Mouse (Mus musculus): ENCODE data around the gene Nkain4. TPM values are rescaled to one million over a fixed set of nuclear protein-coding genes. Genes with fewer than 3 reads are reported as not detected.
A peak's percentile ranks its signal among the peaks of the same experiment; 100 is the strongest.

The Nkain4 gene
- polyA plus RNA-seq (2014; fragmentation: Nextera tagmentation; extraction: Ambion mirVana): 20.9 and 27.0 TPM in 2 replicates

DNA sequence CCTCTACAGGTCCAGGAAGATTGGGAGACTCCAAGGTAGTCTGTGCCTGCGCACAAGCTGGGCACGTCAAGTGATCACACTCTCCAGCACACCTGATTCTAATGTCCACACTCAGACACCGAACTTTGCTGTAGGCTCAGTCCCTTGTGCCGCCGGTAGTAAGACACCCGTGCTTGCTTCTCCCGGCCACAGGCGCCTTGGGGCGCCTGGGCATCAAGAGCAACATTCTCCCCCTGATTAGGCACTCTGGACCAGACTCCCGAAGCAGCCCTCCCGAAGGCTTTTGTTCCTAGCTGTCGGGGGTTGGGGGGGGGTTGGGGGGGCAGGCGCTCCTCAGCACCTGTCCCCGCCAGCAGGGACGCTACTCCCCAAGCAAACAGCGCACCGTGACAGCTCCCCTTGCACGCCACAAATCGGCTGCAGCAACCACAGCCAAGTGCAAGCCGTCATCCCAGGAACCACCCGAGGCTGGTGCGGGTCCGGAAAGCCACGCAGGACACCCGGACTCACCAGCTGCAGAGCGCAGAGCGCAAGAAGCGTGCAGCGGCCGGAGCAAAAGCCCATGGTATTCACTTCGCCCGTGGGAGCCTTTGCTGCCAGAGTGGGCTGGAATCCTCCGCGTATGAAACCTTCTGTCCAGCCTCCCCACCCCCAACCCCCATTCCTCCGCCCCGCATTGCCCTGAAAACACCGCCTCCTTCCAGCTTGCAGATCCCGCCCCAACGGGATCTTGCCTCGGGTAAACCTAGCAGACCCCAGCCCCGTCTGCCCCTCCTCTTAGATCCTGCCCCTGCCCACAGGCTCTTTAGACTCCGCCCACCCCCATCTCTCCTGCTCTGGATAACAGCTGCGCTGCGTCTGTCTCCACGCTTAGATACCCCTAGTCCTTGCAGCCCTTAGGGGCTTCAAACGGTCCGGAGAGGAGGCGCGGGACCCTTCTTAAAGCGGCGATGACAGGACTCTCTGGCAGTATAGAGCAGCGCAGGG lies at the start of gene Nkain4:
TSS of gene Nkain4 (minus strand) at position 639 of the 987 bp plus-strand sequence.
- Histone ChIP-seq H3K4me1 (ENCODE audit: control insufficient read depth, insufficient read depth, low read length) (peaks cover 7% of the 10 kb centered on the region; the same call in 1 of the 2 replicates), H3K27me3 (ENCODE audit: control insufficient read depth, insufficient read depth, low read length) (0 out of 2 replicates have a peak, but pooled peaks cover 5% of the 10 kb centered on the region), H3K4me3 (ENCODE audit: low read depth, low read length) (peak within 1 kb of the TSS; percentile 50), H3K36me3 (replicated peaks; ENCODE audit: control insufficient read depth, insufficient read depth, low read depth, low read length) (no peaks in the 10 kb centered on the region), H3K27ac (replicated peaks; ENCODE audit: low read depth, low read length) (peak within 1 kb of the TSS; percentile 52), H3K9me3 (replicated peaks; ENCODE audit: control insufficient read depth, low read length) (no peaks in the 10 kb centered on the region), H3K9ac (replicated peaks; ENCODE audit: low read length) (peak within 1 kb of the TSS; percentile 62), H3K4me2 (ENCODE audit: low read depth, low read length) (peak within 1 kb of the TSS; percentile 88)
- ATAC-seq (replicated peaks; ENCODE audit: insufficient number of reproducible peaks, low FRiP score, low TSS enrichment, low read depth): peak; percentile 93
- WGBS: under 1% methylated on average over 52 of the region's 52 CpGs
- peak; percentile 92 for DNase-seq (ENCODE audit: low spot score)

DNA sequence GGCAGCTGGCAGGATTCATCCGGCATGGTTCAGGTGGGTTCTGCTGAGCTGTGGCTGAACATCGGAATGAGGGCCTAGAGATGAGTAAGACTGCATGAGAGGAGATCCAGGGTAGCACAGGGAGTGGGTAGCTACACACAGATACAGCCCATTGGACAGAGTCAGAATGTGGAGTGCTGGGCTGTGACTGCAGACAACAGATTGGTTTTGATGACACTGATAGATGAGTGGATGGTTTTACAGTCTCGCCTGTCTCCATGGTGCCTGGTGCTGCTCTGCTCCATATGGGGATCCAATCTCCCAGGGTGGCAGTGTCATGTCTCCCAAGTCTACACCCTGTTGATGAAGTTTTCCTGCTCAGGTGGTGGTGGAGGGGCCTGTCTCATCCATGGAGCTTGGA lies 42.4 kb upstream of the Nkain4 start:
- H3K9ac ChIP-seq (replicated peaks; ENCODE audit: low read length): no peak overlapping the region
- no peaks in the 10 kb centered on the region for H3K9me3 ChIP-seq (replicated peaks; ENCODE audit: control insufficient read depth, low read length)
- H3K4me3 ChIP-seq (ENCODE audit: low read depth, low read length): no peak overlapping the region
- no peak for DNase-seq (ENCODE audit: low spot score)
- no peak overlapping the region for H3K27ac ChIP-seq (replicated peaks; ENCODE audit: low read depth, low read length)
- no peaks in the 10 kb centered on the region for H3K36me3 ChIP-seq (replicated peaks; ENCODE audit: control insufficient read depth, insufficient read depth, low read depth, low read length)
- H3K27me3 ChIP-seq (ENCODE audit: control insufficient read depth, insufficient read depth, low read length): no peaks in the 10 kb centered on the region
- WGBS: 72% methylated on average over 3 of the region's 3 CpGs
- no peak overlapping the region for H3K4me2 ChIP-seq (ENCODE audit: low read depth, low read length)
- H3K4me1 ChIP-seq (ENCODE audit: control insufficient read depth, insufficient read depth, low read length): no peaks in the 10 kb centered on the region
- ATAC-seq (replicated peaks; ENCODE audit: insufficient number of reproducible peaks, low FRiP score, low TSS enrichment, low read depth): 0 out of 2 replicates have a peak, but pooled peaks have one; percentile 19

DNA sequence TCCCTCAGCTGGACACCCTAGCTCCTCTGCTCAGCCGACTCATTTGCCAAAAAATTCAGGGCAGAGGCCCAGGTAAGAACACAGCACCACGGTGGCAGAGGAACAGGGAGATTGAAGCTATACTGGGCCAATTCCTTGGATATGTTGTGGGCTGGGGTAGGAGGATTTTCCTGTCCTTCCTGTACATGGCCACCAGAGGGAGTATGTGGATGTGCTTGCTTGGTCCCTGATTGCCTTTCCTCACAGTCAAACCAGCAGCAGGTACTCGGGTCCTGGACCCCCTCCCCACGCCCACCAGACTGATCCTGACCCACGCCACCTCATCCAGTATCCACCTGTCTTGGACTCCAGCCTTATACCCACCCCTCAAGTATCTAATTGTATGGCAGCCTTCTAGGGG lies 41.9 kb upstream of the Nkain4 start:
- WGBS: 19% methylated on average over 5 of the region's 5 CpGs
- H3K4me1 ChIP-seq (ENCODE audit: control insufficient read depth, insufficient read depth, low read length): no peaks in the 10 kb centered on the region
- no peak overlapping the region for H3K4me2 ChIP-seq (ENCODE audit: low read depth, low read length)
- peak; percentile 58 for DNase-seq (ENCODE audit: low spot score)
- no peaks in the 10 kb centered on the region for H3K36me3 ChIP-seq (replicated peaks; ENCODE audit: control insufficient read depth, insufficient read depth, low read depth, low read length)
- no peak overlapping the region for H3K27ac ChIP-seq (replicated peaks; ENCODE audit: low read depth, low read length)
- no peaks in the 10 kb centered on the region for H3K9me3 ChIP-seq (replicated peaks; ENCODE audit: control insufficient read depth, low read length)
- ATAC-seq (replicated peaks; ENCODE audit: insufficient number of reproducible peaks, low FRiP score, low TSS enrichment, low read depth): 0 out of 2 replicates have a peak, but pooled peaks have one; percentile 29
- no peaks in the 10 kb centered on the region for H3K27me3 ChIP-seq (ENCODE audit: control insufficient read depth, insufficient read depth, low read length)
- H3K4me3 ChIP-seq (ENCODE audit: low read depth, low read length): no peak overlapping the region
- H3K9ac ChIP-seq (replicated peaks; ENCODE audit: low read length): no peak overlapping the region

DNA sequence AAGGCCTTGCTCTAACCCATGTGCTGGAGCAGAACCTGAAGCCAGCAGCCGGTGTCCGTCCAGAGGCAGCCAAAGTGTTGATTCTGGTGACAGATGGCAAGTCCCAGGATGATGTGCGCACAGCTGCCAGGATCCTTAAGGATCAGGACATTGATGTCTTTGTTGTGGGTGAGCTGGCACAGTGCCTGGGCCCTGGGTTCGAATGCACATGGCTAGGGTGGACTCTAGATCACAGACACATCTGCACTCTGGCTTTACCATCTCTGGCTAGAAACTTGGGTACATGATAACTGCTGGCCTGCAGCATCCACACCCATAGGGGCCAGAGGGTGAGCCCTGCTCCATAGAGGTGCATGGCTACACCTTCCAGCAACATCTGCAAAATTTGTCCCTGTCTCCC lies 41.0 kb upstream of the Nkain4 start:
- WGBS: 82% methylated on average over 4 of the region's 4 CpGs
- no peak overlapping the region for H3K4me3 ChIP-seq (ENCODE audit: low read depth, low read length)
- no peaks in the 10 kb centered on the region for H3K36me3 ChIP-seq (replicated peaks; ENCODE audit: control insufficient read depth, insufficient read depth, low read depth, low read length)
- no peaks in the 10 kb centered on the region for H3K9me3 ChIP-seq (replicated peaks; ENCODE audit: control insufficient read depth, low read length)
- ATAC-seq (replicated peaks; ENCODE audit: insufficient number of reproducible peaks, low FRiP score, low TSS enrichment, low read depth) (no peak), DNase-seq (ENCODE audit: low spot score) (no peak)
- no peaks in the 10 kb centered on the region for H3K4me1 ChIP-seq (ENCODE audit: control insufficient read depth, insufficient read depth, low read length)
- H3K27me3 ChIP-seq (ENCODE audit: control insufficient read depth, insufficient read depth, low read length): no peaks in the 10 kb centered on the region
- no peak overlapping the region for H3K4me2 ChIP-seq (ENCODE audit: low read depth, low read length)
- no peak overlapping the region for H3K27ac ChIP-seq (replicated peaks; ENCODE audit: low read depth, low read length)
- no peak overlapping the region for H3K9ac ChIP-seq (replicated peaks; ENCODE audit: low read length)

DNA sequence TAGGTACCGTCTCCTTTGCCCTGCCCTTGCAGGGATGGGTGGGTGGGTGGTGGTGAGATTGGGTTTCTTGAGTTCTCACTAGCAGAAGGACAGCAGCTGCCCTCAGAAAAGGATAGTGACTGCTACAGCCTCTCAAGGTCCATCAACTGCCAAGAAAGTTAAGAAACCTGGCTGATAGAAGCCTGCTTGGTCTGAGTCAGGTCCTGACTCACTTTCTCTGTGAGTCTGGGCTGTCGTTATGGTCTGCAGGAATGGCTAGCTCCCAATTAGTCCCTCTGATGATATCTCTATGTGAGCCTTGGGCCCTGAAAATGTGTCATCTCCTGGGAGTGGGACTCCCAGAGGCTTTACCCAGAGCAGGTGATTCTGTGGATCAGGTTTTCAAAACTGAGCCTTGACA lies 39.9 kb upstream of the Nkain4 start:
- H3K27me3 ChIP-seq (ENCODE audit: control insufficient read depth, insufficient read depth, low read length): no peaks in the 10 kb centered on the region
- no peaks in the 10 kb centered on the region for H3K4me1 ChIP-seq (ENCODE audit: control insufficient read depth, insufficient read depth, low read length)
- H3K4me2 ChIP-seq (ENCODE audit: low read depth, low read length): no peak overlapping the region
- no peak overlapping the region for H3K9ac ChIP-seq (replicated peaks; ENCODE audit: low read length)
- H3K9me3 ChIP-seq (replicated peaks; ENCODE audit: control insufficient read depth, low read length): no peaks in the 10 kb centered on the region
- no peak overlapping the region for H3K27ac ChIP-seq (replicated peaks; ENCODE audit: low read depth, low read length)
- WGBS: 73% methylated on average over 2 of the region's 2 CpGs
- H3K36me3 ChIP-seq (replicated peaks; ENCODE audit: control insufficient read depth, insufficient read depth, low read depth, low read length): no peaks in the 10 kb centered on the region
- DNase-seq (ENCODE audit: low spot score) (no peak), ATAC-seq (replicated peaks; ENCODE audit: insufficient number of reproducible peaks, low FRiP score, low TSS enrichment, low read depth) (no peak)
- H3K4me3 ChIP-seq (ENCODE audit: low read depth, low read length): no peak overlapping the region

DNA sequence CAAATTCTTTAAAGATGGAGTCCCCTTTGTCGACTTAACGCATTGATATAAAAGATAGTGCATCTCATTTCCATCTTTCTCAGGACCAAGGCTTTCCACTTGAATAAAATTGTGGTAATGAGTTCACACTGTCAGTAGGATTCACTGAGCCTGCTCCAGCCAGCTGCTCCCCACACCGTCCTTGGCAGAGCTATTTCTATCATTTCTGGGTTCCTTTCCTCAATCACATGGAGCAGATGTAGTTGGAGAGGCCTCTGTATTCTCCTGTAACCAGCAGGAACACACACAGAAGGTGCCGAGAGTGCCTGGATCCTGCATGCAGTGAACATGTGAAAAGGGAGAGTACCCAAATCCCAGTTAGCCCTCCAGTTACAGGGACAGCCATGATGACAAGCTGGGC lies 35.8 kb upstream of the Nkain4 start:
- no peak for DNase-seq (ENCODE audit: low spot score)

DNA sequence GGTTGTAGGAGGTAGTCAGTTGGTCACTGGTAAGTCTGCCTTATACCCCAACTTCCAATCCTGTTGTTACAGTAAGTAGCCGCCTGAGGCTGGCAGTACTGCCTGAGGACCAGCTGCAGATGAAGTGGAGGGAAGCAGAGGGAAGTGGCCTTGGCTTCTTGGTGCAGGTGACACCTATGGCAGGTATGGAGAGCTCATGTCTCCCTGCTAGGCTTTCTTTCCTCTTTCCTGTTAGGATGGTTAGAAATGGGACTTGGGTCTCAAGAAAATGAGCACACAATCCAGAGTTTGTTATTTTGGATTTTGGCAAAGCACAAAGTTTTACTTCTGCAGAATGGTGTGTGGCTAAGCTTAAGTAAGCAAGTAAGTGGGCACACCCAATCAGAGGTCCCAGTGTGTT lies 34.4 kb upstream of the Nkain4 start:
- Histone ChIP-seq H3K27ac (replicated peaks; ENCODE audit: low read depth, low read length) (no peak overlapping the region), H3K4me3 (ENCODE audit: low read depth, low read length) (no peak overlapping the region), H3K9ac (replicated peaks; ENCODE audit: low read length) (no peak overlapping the region), H3K4me2 (ENCODE audit: low read depth, low read length) (no peak overlapping the region), H3K9me3 (replicated peaks; ENCODE audit: control insufficient read depth, low read length) (no peaks in the 10 kb centered on the region), H3K27me3 (ENCODE audit: control insufficient read depth, insufficient read depth, low read length) (no peaks in the 10 kb centered on the region), H3K36me3 (replicated peaks; ENCODE audit: control insufficient read depth, insufficient read depth, low read depth, low read length) (no peaks in the 10 kb centered on the region), H3K4me1 (ENCODE audit: control insufficient read depth, insufficient read depth, low read length) (no peaks in the 10 kb centered on the region)
- DNase-seq (ENCODE audit: low spot score): no peak
- WGBS: 61% methylated on average over 1 of the region's 1 CpGs
- no peak for ATAC-seq (replicated peaks; ENCODE audit: insufficient number of reproducible peaks, low FRiP score, low TSS enrichment, low read depth)

More for the DNA sequence above, 35.8 kb upstream of the Nkain4 start:
- ATAC-seq (replicated peaks; ENCODE audit: insufficient number of reproducible peaks, low FRiP score, low TSS enrichment, low read depth): no peak
- Histone ChIP-seq H3K36me3 (replicated peaks; ENCODE audit: control insufficient read depth, insufficient read depth, low read depth, low read length) (no peaks in the 10 kb centered on the region), H3K27me3 (ENCODE audit: control insufficient read depth, insufficient read depth, low read length) (no peaks in the 10 kb centered on the region), H3K4me1 (ENCODE audit: control insufficient read depth, insufficient read depth, low read length) (no peaks in the 10 kb centered on the region), H3K9ac (replicated peaks; ENCODE audit: low read length) (no peak overlapping the region), H3K4me3 (ENCODE audit: low read depth, low read length) (no peak overlapping the region), H3K9me3 (replicated peaks; ENCODE audit: control insufficient read depth, low read length) (no peaks in the 10 kb centered on the region), H3K27ac (replicated peaks; ENCODE audit: low read depth, low read length) (no peak overlapping the region), H3K4me2 (ENCODE audit: low read depth, low read length) (no peak overlapping the region)
- WGBS: 80% methylated on average over 4 of the region's 4 CpGs

DNA sequence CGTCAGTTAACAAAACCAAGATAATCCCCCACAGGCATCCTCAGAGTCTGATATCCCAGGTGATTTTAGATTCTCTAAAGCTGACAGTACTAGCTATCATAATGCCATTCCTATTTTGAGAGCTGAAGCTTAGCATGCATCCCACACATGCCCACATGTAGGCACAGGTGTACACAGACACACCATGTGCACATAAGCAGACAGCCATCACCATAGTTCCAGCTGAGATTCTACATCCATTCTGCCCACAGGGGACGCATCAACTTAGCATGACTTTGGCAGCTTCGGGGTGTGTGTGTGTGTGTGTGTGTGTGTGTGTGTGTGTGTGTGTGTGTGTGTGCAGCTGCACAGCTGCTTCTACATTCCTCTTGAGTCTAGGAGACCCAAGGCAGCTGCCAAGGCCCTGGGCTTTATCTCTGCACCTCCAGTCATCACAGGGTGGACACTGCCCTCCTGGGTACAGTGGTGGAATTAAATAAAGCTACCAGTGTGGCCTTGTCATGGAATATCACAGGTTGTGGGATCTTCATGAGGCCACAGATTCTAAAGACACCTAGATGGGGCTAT lies 33.9 kb upstream of the Nkain4 start:
- Histone ChIP-seq H3K27ac (replicated peaks; ENCODE audit: low read depth, low read length) (no peak overlapping the region), H3K4me1 (ENCODE audit: control insufficient read depth, insufficient read depth, low read length) (no peaks in the 10 kb centered on the region), H3K9me3 (replicated peaks; ENCODE audit: control insufficient read depth, low read length) (no peaks in the 10 kb centered on the region), H3K4me2 (ENCODE audit: low read depth, low read length) (no peak overlapping the region), H3K4me3 (ENCODE audit: low read depth, low read length) (no peak overlapping the region), H3K9ac (replicated peaks; ENCODE audit: low read length) (no peak overlapping the region), H3K36me3 (replicated peaks; ENCODE audit: control insufficient read depth, insufficient read depth, low read depth, low read length) (no peaks in the 10 kb centered on the region), H3K27me3 (ENCODE audit: control insufficient read depth, insufficient read depth, low read length) (no peaks in the 10 kb centered on the region)
- WGBS: 63% methylated on average over 3 of the region's 3 CpGs
- DNase-seq (ENCODE audit: low spot score) (no peak), ATAC-seq (replicated peaks; ENCODE audit: insufficient number of reproducible peaks, low FRiP score, low TSS enrichment, low read depth) (no peak)
